Mouse (Mus musculus) cerebellum, adult 11 months (tissue): Measurements from ENCODE around the gene Ndufa8.

Experiments used
- DNase-seq: peaks from one replicate; pipeline ENCODE4 v3.0.0; 2022

Gene Ndufa8

DNA sequence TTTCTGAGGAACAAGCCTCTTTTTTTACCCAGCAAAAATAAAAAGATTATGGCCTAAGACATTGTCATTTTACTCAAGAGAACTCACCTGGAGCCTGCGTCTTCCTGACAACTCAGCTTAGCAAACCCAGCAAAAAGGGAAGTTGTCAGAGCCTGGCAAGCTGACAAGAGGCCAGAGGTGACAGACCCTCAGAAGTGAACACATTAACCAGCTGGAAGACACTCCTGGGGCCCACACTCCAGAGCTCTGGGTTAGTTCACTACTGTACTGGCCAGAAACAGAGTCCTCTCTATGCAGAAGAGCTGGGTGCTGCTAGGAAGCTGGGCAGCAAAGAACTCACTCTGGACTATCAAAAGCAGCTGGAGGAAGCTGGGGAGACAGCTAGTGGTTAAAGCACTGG is 8.3 kb downstream of the Ndufa8 start:
- no peak for DNase-seq

DNA sequence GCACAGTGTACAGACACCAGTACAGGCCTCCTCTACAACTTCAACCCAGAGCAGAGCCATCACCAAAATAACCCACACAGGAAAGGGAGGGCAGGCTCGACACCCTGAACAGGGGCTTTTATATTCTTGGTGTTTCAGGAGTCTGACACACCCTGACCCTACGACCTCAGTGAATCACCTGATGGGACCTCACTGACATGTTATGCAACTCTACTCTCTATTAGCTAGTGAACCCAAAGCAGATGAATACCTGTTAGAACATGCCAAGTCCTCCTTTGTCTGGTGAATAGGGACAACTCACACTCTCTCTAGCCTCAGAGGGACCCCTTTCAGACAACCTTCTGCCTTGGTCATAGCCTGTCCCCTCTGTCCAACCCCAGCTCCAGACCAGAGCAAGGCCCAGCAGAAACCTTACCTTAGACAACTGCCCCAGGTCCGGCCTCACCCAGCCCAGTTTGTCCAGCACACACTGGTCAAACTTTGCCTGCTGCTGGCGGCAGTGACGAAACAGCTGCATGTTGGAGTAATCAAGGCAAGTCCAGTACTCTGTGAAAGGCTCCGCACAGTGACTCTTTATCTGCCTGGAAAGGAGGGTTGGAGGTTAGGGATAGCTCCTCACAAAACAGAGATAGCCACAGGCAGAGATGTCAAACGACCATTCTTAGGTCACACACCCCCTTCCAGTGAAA is 9.8 kb downstream of the Ndufa8 start:
- DNase-seq = no peak

DNA sequence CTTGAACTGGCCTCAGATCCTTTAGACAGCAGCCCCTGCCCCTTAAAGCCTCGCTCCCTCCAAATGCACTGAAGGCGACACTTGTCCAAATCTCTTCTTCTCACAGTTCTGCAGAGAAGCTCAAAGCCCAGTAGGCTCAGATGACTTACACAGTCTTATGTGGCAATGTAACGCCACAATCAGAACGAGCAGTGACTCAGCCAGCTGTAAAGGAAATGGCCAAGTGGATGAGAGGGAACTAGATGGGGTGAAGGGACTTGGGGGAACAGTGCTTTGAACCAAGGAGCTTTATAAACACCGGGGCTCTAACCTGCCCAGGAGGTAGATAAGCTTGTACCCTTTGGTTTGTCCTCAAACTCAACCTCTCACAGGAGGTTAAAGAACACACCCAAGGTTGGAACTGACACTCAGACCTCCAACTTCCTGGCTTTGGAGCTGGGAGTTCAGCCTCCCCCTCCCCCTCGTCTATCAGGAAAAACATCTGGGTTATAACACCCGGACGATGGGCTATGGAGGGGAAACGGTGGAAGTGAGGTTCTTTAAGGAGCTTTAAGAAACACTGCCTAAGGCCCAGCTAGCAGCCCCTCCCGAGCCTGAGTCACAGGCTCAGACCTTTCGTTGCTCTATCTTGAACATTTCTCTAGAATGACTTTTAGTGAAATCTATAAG is 13.7 kb downstream of the Ndufa8 start:
- DNase-seq = no peak

DNA sequence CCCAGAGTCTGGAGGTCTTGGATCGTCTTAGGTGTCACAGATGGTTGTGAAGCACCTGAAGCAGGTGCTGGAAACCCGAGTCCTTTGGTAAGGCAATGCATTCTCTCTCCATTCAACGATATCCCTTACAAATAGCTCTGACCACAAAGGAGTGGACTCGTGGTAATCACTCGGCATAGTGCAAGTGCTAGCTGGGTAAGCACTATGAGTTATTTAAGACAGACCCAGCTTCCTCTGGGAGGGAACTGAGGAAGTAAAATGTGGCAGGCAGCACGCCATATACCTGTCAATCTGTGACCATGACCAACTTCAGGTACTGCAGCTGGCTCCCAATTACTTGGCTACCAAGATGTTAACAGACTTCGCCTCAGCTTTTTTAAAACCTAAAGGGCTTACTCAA is 14.3 kb downstream of the Ndufa8 start:
- DNase-seq = no peak

DNA sequence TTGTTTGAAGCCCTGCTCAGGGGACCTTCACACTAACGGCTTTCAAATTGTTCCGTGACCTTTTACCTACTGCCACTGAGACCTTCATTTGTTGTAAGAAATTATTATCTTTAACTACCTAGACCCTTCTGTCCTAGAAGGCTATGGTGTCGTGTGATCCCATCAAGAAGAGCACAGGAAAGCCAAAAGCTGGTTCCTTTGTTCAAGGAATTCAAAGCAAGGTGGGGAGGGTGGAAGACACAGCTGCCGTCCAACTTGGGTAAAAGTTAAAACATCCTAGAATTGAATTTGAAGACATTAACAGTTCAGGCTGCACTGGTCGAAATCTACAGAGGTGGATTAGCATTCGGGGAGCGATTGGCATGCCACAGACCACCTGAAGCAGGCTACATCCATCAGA is 15.2 kb downstream of the Ndufa8 start:
- DNase-seq = no peak

DNA sequence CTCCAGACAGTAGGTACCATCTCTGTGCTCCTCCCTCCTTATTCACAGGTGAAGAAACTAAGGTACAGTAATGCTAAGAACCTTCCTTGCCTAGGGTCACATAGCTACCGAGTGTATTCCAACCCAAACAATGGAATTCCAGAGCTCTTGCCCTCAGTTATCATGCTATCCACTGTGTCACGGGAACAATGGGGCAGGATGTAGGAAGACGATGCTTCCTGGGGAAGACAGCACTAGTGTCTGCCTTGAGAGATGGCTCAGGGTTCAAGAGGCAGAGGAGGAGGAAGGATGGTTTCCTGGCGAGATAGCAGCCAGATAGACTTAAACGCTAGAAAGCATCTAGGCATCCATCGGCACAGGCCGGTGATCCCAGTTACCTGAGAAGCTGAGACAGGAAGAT is 16.3 kb downstream of the Ndufa8 start:
- no peak for DNase-seq

DNA sequence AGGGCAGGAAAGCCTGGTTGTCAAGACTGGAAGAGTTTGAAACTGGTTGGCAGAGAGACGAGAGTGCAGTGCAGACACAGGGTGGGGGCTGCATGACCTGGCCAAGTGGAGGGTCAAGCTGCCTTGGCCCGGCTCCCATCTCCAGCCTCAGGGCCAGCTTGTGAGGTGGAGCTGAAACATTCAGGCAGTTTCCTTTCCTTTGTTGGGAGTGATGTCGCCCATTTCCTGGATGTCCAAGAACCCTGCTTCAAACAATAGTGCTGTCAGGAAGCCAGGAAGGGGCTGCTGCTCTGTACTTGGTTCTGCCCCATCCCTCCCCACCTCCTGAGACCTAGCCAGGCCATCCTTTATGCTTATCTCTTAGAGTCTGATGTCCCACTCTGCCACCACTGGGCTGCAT is 25.9 kb downstream of the Ndufa8 start:
- no peak for DNase-seq

DNA sequence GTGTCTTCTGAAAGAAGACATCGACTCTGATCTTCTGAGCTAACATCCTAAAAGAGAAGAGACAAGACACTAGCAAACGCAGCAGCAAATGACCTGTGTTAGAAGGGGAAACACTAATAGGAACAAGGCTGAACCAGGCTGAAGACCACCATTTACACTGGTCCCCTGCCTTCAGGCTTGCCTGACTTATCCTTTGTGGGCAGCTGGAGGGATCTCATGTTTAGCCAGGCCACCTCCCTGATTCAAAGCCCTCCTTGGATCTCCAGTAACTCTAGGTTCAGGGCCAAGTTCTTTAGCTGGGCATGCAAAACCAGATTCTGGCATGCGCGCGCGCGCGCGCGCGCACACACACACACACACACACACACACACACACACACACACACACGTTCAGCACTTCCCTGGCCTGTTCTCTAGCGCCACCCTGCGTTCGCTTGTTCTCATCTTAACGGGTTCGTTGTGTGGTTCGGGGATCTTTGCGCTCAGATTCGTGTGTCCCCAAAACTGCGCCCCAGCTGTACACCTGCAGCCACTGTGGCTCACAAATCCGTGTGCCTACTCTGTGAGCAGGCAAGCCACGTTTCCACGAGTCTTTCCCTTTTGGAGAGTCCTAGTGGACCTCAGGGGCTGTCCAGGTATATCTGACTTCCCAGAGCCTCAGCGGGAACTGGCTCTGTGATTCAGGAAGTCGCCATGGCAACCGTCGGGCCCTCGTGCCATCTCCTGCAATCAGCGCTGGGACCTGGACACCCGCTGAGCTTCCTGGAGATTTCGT is 27.6 kb downstream of the Ndufa8 start:
- DNase-seq = peak; percentile 39

DNA sequence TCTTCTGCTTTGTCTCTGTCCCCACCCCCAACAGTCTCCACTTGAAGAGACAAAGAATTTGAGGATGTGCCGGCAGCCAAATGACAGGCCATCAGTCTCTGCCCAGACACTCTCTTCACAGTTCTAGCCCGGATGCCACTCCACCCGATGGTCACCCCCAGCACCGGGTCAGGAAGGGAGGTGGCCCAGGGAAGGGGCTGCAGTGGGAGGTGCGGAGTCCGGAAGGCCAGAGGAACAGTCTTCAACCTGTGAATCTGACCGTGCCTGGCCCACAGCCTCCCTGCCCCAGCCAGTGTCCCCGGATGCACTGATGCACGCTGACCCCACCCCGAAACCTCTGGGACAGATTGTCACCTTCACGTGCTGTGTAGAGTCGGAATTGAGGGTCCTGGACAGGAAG is 36.2 kb downstream of the Ndufa8 start:
- no peak for DNase-seq

DNA sequence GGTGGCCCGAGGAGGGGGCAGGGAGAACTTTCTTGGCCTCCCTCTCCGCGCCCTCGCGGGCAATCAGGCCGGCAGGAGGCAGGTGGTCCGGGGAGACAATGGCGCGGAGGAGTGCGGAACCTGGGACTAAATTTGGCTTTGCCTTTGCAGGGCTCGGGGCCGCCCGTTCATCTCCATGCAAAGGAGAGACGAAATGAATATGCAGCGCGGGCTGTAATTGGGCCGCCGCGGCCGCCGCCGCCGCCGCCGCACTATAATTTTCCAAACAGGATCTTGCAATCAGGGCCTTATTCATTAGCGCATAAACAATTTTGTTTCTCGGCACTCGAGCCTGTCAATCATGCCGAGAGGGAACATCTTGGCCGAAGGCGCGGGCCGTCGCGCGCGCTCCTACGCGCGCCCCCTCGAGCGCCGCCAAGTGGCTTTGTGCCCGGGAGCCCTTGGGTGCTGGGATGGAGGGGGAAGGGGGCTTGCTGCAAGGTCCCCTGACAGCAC is 37.8 kb downstream of the Ndufa8 start:
- DNase-seq = no peak

DNA sequence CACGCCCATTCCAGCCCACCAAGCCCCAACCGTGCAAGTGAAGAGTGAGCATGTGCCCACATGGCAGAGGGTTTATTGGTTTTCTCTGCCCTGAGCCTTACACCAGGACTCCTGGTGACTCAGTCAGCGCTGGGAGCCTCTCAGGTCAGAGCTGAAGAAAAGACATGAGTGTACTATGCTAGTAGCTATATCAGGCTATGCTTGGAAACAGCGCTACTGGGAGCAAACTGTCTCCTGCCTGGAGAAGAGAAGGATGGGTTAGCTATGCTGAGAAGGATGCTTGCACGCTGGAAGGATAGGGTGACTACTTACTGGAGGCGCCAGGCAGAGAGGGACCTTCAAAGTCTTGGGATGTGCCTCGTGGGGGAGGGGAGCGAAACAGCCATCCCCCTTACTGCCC is 38.6 kb downstream of the Ndufa8 start:
- no peak for DNase-seq

DNA sequence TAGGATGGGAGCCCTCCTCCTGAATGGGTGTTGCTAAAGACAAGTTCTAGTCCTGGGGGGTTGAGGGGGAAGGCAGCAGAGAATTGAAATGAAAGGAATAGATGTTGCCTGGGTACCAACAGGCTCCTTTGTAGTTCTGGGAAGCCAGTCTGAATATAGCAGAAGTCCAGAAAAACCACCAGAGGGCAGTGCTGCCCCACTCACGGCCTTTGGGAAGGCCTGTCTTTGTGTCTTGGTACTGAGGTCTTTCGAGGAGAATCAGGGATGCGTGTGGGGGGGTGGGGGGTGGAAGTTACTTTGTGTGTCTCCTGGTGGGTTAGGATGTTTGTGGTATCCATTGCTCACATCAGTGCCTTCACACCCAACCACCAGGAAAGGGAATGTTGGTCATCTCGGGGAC is 39.8 kb downstream of the Ndufa8 start:
- DNase-seq = peak; percentile 16

DNA sequence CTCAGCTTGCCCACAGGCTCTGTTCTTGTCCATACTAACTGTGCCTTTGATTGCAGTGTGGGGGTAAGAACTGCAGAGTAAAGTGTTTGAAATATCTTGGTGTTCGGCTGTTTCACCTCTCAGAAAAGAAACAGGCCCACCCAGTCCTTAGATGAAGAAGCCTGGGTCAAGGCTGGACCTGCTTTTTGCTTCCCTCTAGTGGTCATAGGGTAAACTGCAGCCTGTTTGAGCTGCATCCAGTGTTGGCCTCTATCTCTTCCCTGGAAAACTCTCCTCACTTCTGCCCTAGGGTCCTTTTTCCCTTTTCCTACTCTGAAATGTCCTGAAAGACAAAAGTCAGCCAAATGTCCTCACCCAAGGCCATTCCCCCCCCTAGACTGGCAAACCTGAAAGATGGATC is 41.1 kb downstream of the Ndufa8 start:
- peak; percentile 14 for DNase-seq

DNA sequence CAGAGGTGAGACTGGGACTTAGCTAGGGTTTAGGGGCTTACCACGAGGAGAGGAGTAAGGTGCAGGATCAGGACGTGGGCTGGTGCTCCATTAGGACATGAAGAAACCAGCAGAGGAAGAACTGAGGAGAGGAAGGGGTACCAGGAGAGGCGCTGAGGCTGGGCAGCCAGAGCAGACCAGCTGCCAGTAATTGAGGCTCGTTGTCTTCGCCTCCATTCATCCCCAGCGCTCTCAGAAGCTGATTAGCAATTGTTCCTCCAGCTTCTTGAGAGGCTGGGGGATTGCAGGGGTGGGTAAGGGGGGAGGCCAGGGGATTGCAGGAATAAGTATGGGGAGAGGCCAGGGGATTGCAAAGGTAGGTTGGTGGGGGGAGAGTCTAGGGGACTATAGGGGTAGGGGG is 47.0 kb downstream of the Ndufa8 start:
- no peak for DNase-seq

DNA sequence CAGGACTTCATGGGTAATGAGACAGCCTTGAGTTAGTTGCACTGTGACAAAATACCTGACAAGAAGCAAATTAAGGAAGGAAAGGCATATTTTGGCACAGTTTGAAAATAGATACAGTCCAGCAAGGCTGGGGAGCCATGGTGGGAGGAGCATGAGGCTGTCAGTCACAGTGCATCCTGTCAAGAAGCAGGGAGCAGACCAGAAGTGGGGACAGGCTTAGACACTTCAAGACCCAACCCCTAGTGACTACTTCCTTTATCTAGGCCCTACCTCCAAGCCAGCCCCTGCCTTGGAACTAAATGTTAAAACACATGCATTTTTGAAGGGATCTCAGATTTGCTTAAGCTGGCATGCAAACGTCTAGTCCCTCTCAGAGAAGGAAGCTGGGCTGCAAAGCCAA is 48.8 kb downstream of the Ndufa8 start:
- DNase-seq = no peak

DNA sequence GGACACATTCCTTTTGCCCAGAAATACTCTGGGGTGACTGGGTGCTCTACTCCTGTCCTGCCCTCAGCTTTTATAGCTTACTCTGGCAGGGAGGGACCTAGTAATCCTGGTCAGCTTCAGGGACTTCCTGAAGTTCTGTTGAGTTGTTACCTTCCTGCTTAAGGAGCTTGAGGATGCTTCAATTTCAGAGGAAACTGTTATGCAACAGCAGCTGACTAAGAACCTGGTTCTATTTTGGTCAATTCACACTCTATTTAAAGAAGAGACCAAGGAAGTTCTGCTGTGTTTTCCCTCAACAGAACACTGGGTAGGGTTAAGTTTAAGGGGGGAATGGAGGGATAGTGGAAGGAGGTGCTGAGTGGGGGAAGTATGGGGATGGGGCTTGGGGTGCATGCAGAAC is 50.0 kb downstream of the Ndufa8 start:
- DNase-seq = no peak

DNA sequence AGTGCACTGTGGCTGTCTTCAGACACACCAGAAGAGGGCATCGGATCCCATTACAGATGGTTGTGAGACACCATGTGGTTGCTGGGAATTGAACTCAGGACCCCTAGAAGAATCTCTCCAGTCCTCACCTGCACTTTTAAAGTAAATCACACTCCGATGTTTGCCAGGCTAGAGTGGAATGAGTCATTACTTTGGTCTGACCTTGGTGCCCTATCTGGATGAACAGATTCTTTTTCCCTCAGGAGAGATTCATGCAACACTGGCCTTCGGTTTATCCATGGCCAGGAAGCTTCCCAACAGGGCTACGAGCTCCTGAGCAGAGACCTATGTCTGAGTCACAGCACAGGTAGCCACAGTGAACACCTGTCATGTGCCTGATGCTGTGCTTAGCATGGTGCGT is 50.8 kb downstream of the Ndufa8 start:
- no peak for DNase-seq

DNA sequence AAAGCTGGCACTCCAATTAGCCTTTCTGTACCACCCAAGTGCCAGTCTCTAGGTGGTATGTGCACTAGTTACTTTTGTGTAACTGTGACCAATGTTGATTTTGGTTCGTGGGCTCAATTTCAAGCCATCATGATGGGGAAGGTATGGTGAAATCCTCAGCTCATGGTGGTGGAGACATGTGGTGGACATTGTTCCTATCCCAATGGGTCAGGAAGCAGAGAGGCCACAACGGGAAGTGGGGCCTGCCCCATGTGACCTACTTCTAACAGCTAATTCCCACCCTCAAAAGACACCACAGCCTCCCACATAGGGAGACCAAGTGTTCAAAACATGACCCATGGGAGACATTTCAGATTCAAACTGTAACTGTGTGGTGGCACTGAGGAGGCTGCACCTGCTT is 52.5 kb downstream of the Ndufa8 start:
- no peak for DNase-seq

DNA sequence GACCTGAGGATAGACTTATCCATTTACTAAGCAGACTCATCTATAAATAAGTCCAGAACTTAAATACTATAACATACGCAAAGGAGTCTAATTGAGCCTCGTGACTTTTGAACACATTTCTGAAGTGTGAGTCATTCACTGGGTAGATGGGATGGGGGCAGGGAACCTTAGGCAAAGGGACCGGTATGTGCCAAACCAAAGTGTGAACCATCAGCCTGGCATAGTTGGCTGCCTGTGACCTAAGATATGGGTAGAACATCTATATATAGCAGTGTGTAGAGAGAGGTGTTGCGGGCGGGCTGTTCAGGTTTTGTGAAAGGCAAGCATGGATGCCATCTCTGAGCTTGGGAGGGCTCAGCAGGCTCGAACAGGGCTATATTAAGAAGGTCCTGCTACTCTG is 54.9 kb downstream of the Ndufa8 start:
- no peak for DNase-seq

DNA sequence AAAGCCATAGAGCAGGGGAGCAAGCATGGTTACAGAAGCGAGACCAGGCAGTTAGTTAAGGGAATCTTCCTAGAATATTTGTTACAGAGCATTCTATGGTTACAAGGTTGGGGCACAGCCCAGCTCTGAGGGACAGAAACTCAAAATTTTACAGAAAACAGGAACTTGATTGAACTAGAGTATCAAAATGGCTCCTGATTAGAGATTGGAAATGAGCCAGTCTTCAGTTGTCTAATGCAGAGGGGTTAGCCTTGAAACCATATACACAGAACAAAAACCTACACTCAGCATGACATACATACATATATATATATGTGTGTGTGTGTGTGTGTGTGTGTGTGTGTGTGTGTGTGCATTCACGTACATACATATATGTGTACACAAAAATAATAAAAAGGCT is 55.7 kb downstream of the Ndufa8 start:
- no peak for DNase-seq

DNA sequence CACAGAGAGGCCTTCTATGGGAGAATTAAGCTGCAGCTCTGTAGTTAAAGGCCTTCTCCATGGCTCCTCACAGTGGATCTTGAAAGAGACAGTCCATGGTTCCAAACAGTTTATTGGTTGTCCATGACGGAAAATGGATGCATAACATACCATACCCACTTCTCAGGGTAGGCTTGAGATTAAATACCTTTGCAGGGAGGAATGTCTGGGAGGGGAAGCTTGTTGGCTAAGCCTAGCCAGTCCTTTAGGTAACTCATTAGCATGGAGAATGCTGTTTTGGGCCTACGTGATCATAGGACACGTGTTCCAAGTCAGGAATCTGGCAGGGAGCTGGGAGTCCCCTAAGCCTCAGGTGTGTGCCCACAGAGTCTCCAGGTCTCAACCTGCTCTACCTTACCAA is 56.9 kb downstream of the Ndufa8 start:
- DNase-seq = no peak
